Mouse (Mus musculus) hindbrain, embryonic 16.5 days (tissue): Measurements from ENCODE around the gene Ddx17. TPM values are rescaled to one million over a fixed set of nuclear protein-coding genes. Genes with fewer than 3 reads are reported as not detected.

Experiments used
- ATAC-seq: fragments of 200-750 bp; cut with Nextera tagmentation; 2 replicates; pipeline ENCODE4 v1.8.0; 2017; ENCODE audit warnings: moderate TSS enrichment, moderate library complexity
- H3K27ac ChIP-seq: fragments of 300-500 bp; sonication (generic); 2 replicates; pipeline ENCODE4 v1.5.1; 2014; ENCODE audit warnings: low read depth, mild to moderate bottlenecking, control low read depth, low read length, moderate library complexity
- H3K27me3 ChIP-seq: fragments of 300-500 bp; sonication (generic); replicated peaks from 2 replicates; pipeline ENCODE4 v1.6.1; 2014; ENCODE audit warnings: low read length; ENCODE audit not compliant: control insufficient read depth, insufficient read depth
- H3K36me3 ChIP-seq: fragments of 300-500 bp; sonication (generic); 2 replicates; pipeline ENCODE4 v1.6.1; 2014; ENCODE audit warnings: mild to moderate bottlenecking, low read length, moderate library complexity, mixed read lengths; ENCODE audit not compliant: control insufficient read depth, insufficient read depth
- H3K4me1 ChIP-seq: fragments of 300-500 bp; sonication (generic); 2 replicates; pipeline ENCODE4 v1.6.1; 2014; ENCODE audit warnings: low read depth, low read length; ENCODE audit not compliant: control insufficient read depth, insufficient read depth
- H3K4me2 ChIP-seq: fragments of 300-500 bp; sonication (generic); 2 replicates; pipeline ENCODE4 v1.6.1; 2014; ENCODE audit warnings: mild to moderate bottlenecking, low read length, control low read depth, moderate library complexity
- H3K4me3 ChIP-seq: fragments of 300-500 bp; sonication (generic); 2 replicates; pipeline ENCODE4 v1.5.1; 2014; ENCODE audit warnings: mild to moderate bottlenecking, low read length, control low read depth, moderate library complexity
- H3K9ac ChIP-seq: fragments of 300-500 bp; sonication (generic); 2 replicates; pipeline ENCODE4 v1.6.1; 2014; ENCODE audit warnings: low read depth, mild to moderate bottlenecking, control low read depth, low read length, moderate library complexity
- H3K9me3 ChIP-seq: fragments of 300-500 bp; sonication (generic); 2 replicates; pipeline ENCODE4 v1.6.1; 2014; ENCODE audit warnings: mild to moderate bottlenecking, low read length, moderate library complexity; ENCODE audit not compliant: control insufficient read depth
- WGBS: fragments of 180-500 bp; shearing (Covaris S2); extraction: QIAGEN DNeasy Blood & Tissue Kit; methylation state at CpG from one replicate; pipeline ENCODE4 v1.1.7; 2014; 5-methylcytosine and 5-hydroxymethylcytosine counted together
- microRNA-seq: library from miRNA; unstranded; fragments of <30 nt; microRNA quantifications from one replicate; pipeline ENCODE4, GENCODE M21; 2017
- polyA plus RNA-seq: library from polyadenylated mRNA; unstranded; fragments of >200 nt; fragmentation: Nextera tagmentation; extraction: Ambion mirVana; gene quantifications from 2 replicates; pipeline ENCODE4 v1.2.1, GENCODE M21; 2015

Gene Ddx17
- polyA plus RNA-seq, 1 experiment from 2014 or later, result 44.6 TPM

DNA sequence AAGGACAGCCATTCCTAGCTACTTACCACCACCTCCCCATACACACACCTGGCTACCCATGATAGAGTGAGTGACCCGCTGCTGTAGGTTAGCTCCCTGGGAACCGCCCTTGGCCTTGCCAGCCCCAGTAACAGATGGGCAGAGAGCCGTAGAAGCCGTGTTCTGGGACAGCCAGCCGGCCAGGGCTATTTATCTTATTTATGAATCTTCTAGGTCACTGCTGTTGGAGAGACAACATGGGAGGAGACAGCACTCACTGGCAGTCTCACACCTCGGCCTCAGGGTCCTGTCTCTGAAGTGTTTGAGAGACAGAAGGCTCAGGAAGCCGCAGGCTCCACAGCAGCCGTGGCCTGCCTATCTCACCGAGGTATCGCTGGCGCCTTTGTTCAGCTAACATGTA is 57.1 kb downstream of the Ddx17 start:
- no peak overlapping the region; the same call in 1 of the 2 replicates for H3K9ac ChIP-seq
- 46% methylated on average over 11 of the region's 11 CpGs for WGBS

DNA sequence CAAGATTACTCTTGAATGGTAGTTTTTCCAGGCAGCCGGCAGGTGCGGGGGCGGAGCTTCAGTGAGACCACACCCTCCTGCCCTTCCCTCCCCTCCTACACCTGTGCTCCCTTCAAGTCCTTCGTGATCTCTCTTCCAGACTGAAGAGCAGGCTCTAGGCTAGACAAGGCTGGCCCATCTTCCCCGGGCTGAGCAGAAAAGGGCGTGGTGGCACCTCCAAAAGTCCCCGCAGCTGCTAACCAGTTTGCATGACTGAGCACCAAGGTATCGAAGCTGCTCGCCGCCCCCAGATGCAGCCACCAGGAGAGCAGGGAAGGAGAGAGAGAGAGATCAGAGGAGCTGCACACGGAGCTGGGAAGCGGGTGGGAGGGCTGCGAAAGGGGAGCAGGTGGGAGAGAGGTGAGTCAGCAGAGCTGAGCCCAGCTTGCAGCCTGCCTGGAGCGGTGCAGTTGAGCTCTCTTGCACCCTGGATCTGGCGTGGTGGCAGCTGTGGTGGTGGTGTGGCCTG is 65.3 kb downstream of the Ddx17 start:
- no peak for ATAC-seq
- Histone ChIP-seq H3K4me3 (no peak overlapping the region), H3K9ac (no peak overlapping the region), H3K4me2 (no peak overlapping the region), H3K9me3 (no peaks in the 10 kb centered on the region), H3K27me3 (0 out of 2 replicates have a peak, but pooled peaks cover 2% of the 10 kb centered on the region), H3K36me3 (no peaks in the 10 kb centered on the region), H3K27ac (no peak overlapping the region), H3K4me1 (no peaks in the 10 kb centered on the region)
- 9% methylated on average over 15 of the region's 15 CpGs for whole genome bisulfite sequencing

More for the DNA sequence above, 57.1 kb downstream of the Ddx17 start:
- H3K4me2 ChIP-seq, result no peak overlapping the region
- H3K27ac ChIP-seq, result no peak overlapping the region
- no peaks in the 10 kb centered on the region for H3K4me1 ChIP-seq
- no peak for ATAC-seq
- H3K36me3 ChIP-seq, result no peaks in the 10 kb centered on the region
- H3K4me3 ChIP-seq, result no peak overlapping the region
- peaks cover under 1% of the 10 kb centered on the region; the same call in 1 of the 2 replicates for H3K27me3 ChIP-seq
- H3K9me3 ChIP-seq, result no peaks in the 10 kb centered on the region

Small RNA genes within 50 kb of the gene (microRNA-seq; reads per million reads assigned to microRNA genes)
- not detected for gene Gm27903

Other genes starting within 250 kb of the Ddx17 start
- 23.0 and 29.3 TPM in 2 replicates for gene Pla2g6, start 218.4 kb downstream of the Ddx17 start, polyA plus RNA-seq
- 1.1 and 1.2 TPM in 2 replicates for gene Maff, start 200.1 kb downstream of the Ddx17 start, polyA plus RNA-seq
- 42.4 and 54.9 TPM in 2 replicates for gene Tmem184b, start 143.2 kb downstream of the Ddx17 start, polyA plus RNA-seq
- gene Csnk1e, start 91.2 kb downstream of the Ddx17 start, polyA plus RNA-seq, result 132 and 147 TPM in 2 replicates
- 0.09 TPM in 1 of 2 replicates, not detected in the other for gene Kcnj4, start 41.5 kb downstream of the Ddx17 start, polyA plus RNA-seq
- 11.6 and 14.2 TPM in 2 replicates for gene Kdelr3, start 30.3 kb downstream of the Ddx17 start, polyA plus RNA-seq
- gene Dmc1, start 58.4 kb upstream of the Ddx17 start, polyA plus RNA-seq, result 0.99 and 1.3 TPM in 2 replicates
- 3.0 and 3.5 TPM in 2 replicates for gene Fam227a, start 112.2 kb upstream of the Ddx17 start, polyA plus RNA-seq
- gene Cby1, start 112.5 kb upstream of the Ddx17 start, polyA plus RNA-seq, result 93.8 and 101 TPM in 2 replicates
- 220 and 251 TPM in 2 replicates for gene Tomm22, start 124.1 kb upstream of the Ddx17 start, polyA plus RNA-seq
- 19.1 and 21.5 TPM in 2 replicates for gene Josd1, start 141.2 kb upstream of the Ddx17 start, polyA plus RNA-seq
- 46.0 and 51.5 TPM in 2 replicates for gene Gtpbp1, start 144.1 kb upstream of the Ddx17 start, polyA plus RNA-seq
- gene Sun2, start 195.8 kb upstream of the Ddx17 start, polyA plus RNA-seq, result 4.6 and 4.7 TPM in 2 replicates
- gene Dnal4, start 231.1 kb upstream of the Ddx17 start, polyA plus RNA-seq, result 61.8 and 64.9 TPM in 2 replicates